Mouse (Mus musculus) heart, embryonic 13.5 days (tissue): Measurements from ENCODE around the gene Ppm1g. TPM values are rescaled to one million over a fixed set of nuclear protein-coding genes. Genes with fewer than 3 reads are reported as not detected.
A peak's percentile ranks its signal among the peaks of the same experiment; 100 is the strongest.

Experiments
- ATAC-seq: fragments of 200-750 bp; cut with Nextera tagmentation; 2 replicates; pipeline ENCODE4 v1.8.0; 2017; ENCODE audit warnings: moderate TSS enrichment; ENCODE audit not compliant: insufficient number of reproducible peaks, low FRiP score, low TSS enrichment; ENCODE audit errors: extremely low read depth
- H3K27ac ChIP-seq: fragments of 300-500 bp; sonication (generic); replicated peaks from 2 replicates; pipeline ENCODE4 v1.5.1; 2015; ENCODE audit warnings: moderate library complexity, mild to moderate bottlenecking, inconsistent platforms
- H3K27me3 ChIP-seq: fragments of 300-500 bp; sonication (generic); replicated peaks from 2 replicates; pipeline ENCODE4 v1.6.1; 2015; ENCODE audit warnings: mild to moderate bottlenecking, inconsistent platforms
- H3K36me3 ChIP-seq: fragments of 300-500 bp; sonication (generic); 2 replicates; pipeline ENCODE4 v1.6.1; 2015; ENCODE audit warnings: mild to moderate bottlenecking, inconsistent platforms
- H3K4me1 ChIP-seq: fragments of 300-500 bp; sonication (generic); 2 replicates; pipeline ENCODE4 v1.6.1; 2015; ENCODE audit warnings: inconsistent platforms
- H3K4me2 ChIP-seq: fragments of 300-500 bp; sonication (generic); 2 replicates; pipeline ENCODE4 v1.6.1; 2015; ENCODE audit warnings: inconsistent platforms, mild to moderate bottlenecking, moderate library complexity
- H3K4me3 ChIP-seq: fragments of 300-500 bp; sonication (generic); 2 replicates; pipeline ENCODE4 v1.5.1; 2015; ENCODE audit warnings: moderate library complexity, mild to moderate bottlenecking, inconsistent platforms
- H3K9ac ChIP-seq: fragments of 300-500 bp; sonication (generic); 2 replicates; pipeline ENCODE4 v1.6.1; 2015; ENCODE audit warnings: inconsistent platforms, mild to moderate bottlenecking, moderate library complexity
- H3K9me3 ChIP-seq: fragments of 300-500 bp; sonication (generic); 2 replicates; pipeline ENCODE4 v1.6.1; 2016; ENCODE audit warnings: inconsistent platforms
- WGBS: fragments of 180-500 bp; shearing (Covaris S2); methylation state at CpG from one replicate; pipeline ENCODE4 v1.1.7; 2015; ENCODE audit warnings: mixed read lengths; 5-methylcytosine and 5-hydroxymethylcytosine counted together
- polyA plus RNA-seq: library from polyadenylated mRNA; unstranded; fragments of >200 nt; fragmentation: Nextera tagmentation; extraction: Ambion mirVana; gene quantifications from 2 replicates; pipeline ENCODE4 v1.2.1, GENCODE M21; 2015

Ppm1g gene
- 101 and 107 TPM in 2 replicates for polyA plus RNA-seq

DNA sequence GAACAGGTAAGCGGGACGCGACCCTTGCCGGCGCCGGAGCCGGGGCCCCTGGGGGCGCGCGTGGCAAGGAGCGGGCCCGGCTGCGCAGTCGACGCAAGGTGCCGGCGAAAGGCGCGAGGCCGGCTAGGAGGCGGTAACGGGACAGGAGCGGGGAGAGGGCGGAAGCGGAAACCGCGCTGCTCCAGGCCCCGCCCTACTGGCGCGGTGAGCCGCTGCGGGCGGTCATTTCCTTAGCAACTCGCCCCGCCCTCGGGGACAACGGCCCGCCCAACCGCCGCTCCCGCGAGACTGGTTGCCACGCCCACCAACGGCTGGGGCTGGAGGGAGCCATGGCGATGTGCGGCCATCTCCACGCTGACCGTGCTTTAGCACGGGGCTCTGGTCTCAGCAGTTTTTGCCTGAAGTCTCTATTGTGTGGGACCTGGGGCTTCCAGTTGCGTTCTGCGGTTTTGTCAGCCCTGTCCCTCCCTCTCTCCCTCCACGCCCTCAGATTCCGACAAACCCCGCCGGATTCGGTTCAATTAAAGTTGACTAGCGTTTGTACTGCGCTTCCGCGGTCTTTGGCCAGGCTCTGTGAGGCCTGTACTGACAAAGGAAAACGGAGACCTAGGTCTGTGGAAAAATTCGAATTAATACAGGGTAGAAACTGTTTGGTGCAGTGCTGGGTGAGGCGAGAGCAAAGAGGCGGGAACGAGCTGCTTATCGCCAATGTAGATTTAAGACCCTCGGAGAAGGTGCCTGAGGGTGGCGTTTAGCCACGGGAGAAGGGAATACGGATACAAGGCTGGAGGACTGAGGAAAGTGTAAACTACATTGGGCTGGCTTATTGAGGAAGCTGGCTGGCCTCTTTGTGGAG, at the start of gene Ppm1g:
Gene Ppm1g (minus strand): TSS at position 240 of the 856 bp plus-strand sequence.
- Histone ChIP-seq H3K9me3 (no peaks in the 10 kb centered on the region), H3K27ac (peak within 1 kb of the TSS; percentile 95), H3K4me3 (peak within 1 kb of the TSS; percentile 97), H3K36me3 (0 out of 2 replicates have a peak, but pooled peaks cover 3% of the 10 kb centered on the region), H3K27me3 (no peaks in the 10 kb centered on the region), H3K9ac (peak within 1 kb of the TSS; percentile 97), H3K4me2 (peak within 1 kb of the TSS; percentile 90), H3K4me1 (peaks cover 29% of the 10 kb centered on the region)
- ATAC-seq, result peak; percentile 93
- WGBS, result under 1% methylated on average over 70 of the region's 70 CpGs

- Histone ChIP-seq H3K27ac (no peak overlapping the region), H3K4me1 (no peaks in the 10 kb centered on the region), H3K9ac (no peak overlapping the region), H3K4me3 (no peak overlapping the region), H3K9me3 (no peaks in the 10 kb centered on the region), H3K27me3 (no peaks in the 10 kb centered on the region), H3K36me3 (peaks cover 92% of the 10 kb centered on the region), H3K4me2 (no peak overlapping the region)
- WGBS, result 76% methylated on average over 6 of the region's 6 CpGs
- no peak for ATAC-seq
Observed at GRCm38 (mm10) chr5:31267686-31268085, 47.2 kb upstream of the Ppm1g start.

DNA sequence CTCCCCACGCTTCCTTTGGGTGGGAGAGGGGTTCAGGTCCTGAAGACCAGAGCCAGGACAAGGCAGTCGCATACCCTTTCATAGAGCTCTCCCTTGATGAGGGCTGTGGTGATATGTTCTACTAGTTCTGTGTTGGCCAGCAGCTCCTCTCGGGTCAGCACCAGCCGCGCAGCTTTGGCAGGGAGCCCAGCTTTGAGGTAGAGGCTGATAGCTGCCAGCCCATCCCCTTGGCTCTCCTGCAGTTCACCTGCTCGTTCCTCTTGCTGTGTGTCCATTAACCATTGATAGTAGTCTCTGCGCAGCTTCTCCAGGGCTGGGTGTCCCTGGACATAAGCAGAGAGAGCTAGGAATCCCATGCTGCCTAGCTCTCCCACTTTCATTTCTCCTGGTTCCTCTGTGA, 45.6 kb upstream of the Ppm1g start:
- Histone ChIP-seq H3K9ac (no peak overlapping the region), H3K36me3 (peaks cover 95% of the 10 kb centered on the region)

DNA sequence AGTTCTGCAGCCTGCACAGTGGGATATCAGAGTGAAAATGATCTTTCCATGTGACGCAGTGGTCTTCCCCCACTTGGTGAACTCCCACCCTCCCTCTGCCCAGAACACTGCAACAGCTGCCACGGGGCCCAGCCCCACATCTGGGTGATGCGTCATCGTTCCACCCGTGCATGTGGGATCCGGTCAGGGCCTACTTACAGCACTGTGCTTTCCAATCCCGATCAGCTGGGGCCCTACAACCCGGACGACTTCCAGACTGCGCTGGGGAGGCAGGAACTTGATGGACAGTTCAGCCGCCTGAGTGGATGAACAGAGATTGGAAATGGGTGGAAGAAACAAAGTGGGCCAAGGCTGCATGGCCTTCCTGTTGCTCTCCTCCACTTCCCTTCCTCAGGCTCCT, 37.1 kb upstream of the Ppm1g start:
- H3K27ac ChIP-seq, result no peak overlapping the region
- H3K4me3 ChIP-seq, result no peak overlapping the region
- no peak overlapping the region for H3K9ac ChIP-seq
- H3K27me3 ChIP-seq, result no peaks in the 10 kb centered on the region
- 87% methylated on average over 11 of the region's 11 CpGs for WGBS
- no peak for ATAC-seq
- H3K4me2 ChIP-seq, result no peak overlapping the region
- H3K4me1 ChIP-seq, result peaks cover 18% of the 10 kb centered on the region
- H3K36me3 ChIP-seq, result peaks cover 92% of the 10 kb centered on the region
- no peaks in the 10 kb centered on the region for H3K9me3 ChIP-seq

More for the DNA sequence above, 45.6 kb upstream of the Ppm1g start:
- Histone ChIP-seq H3K4me3 (no peak overlapping the region), H3K9me3 (no peaks in the 10 kb centered on the region), H3K27me3 (no peaks in the 10 kb centered on the region), H3K4me2 (no peak overlapping the region), H3K27ac (no peak overlapping the region), H3K4me1 (no peaks in the 10 kb centered on the region)
- 72% methylated on average over 7 of the region's 7 CpGs for WGBS
- no peak for ATAC-seq

- no peaks in the 10 kb centered on the region for H3K27me3 ChIP-seq
- H3K36me3 ChIP-seq, result peaks cover 92% of the 10 kb centered on the region
- no peak overlapping the region for H3K4me2 ChIP-seq
- H3K27ac ChIP-seq, result no peak overlapping the region
- 79% methylated on average over 2 of the region's 2 CpGs for whole genome bisulfite sequencing
- H3K9ac ChIP-seq, result no peak overlapping the region
- H3K4me1 ChIP-seq, result peaks cover 29% of the 10 kb centered on the region
- no peaks in the 10 kb centered on the region for H3K9me3 ChIP-seq
- no peak overlapping the region for H3K4me3 ChIP-seq
- ATAC-seq, result no peak
Observed at GRCm38 (mm10) chr5:31255971-31256370, 35.5 kb upstream of the Ppm1g start.

DNA sequence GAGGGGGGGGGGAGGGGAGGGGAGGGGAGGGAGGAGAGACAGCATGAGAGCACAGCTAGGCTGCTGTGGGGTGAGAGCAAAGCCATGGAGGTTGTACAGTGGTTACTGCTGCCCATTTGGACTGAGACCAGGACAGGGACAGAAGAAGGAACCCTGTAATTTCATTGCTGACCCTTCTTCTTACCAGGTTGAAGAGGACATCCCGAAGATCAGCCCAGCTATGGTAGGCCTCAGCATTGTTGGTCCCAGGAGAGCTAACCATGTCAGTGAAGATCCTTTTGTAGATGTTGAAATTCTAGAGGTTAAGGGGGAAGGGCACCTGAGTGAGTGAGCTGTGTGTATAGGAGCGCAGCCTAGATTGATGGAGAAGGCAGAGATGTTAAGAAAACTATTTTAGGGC, 34.9 kb upstream of the Ppm1g start:
- Histone ChIP-seq H3K4me1 (peaks cover 35% of the 10 kb centered on the region), H3K27ac (no peak overlapping the region), H3K36me3 (peaks cover 92% of the 10 kb centered on the region), H3K9ac (no peak overlapping the region), H3K27me3 (no peaks in the 10 kb centered on the region), H3K9me3 (no peaks in the 10 kb centered on the region), H3K4me3 (no peak overlapping the region), H3K4me2 (no peak overlapping the region)
- 88% methylated on average over 2 of the region's 2 CpGs for WGBS
- no peak for ATAC-seq

- ATAC-seq, result no peak
- no peaks in the 10 kb centered on the region for H3K9me3 ChIP-seq
- 72% methylated on average over 8 of the region's 8 CpGs for WGBS
- no peak overlapping the region for H3K4me3 ChIP-seq
- H3K9ac ChIP-seq, result peak overlapping the region; percentile 21; the same call in 1 of the 2 replicates
- peaks cover 38% of the 10 kb centered on the region for H3K4me1 ChIP-seq
- no peak overlapping the region for H3K4me2 ChIP-seq
- H3K27ac ChIP-seq, result peak overlapping the region; percentile 56; the same call in 1 of the 2 replicates
- H3K36me3 ChIP-seq, result peaks cover 92% of the 10 kb centered on the region
- no peaks in the 10 kb centered on the region for H3K27me3 ChIP-seq
Observed at GRCm38 (mm10) chr5:31254901-31255300, 34.4 kb upstream of the Ppm1g start.

DNA sequence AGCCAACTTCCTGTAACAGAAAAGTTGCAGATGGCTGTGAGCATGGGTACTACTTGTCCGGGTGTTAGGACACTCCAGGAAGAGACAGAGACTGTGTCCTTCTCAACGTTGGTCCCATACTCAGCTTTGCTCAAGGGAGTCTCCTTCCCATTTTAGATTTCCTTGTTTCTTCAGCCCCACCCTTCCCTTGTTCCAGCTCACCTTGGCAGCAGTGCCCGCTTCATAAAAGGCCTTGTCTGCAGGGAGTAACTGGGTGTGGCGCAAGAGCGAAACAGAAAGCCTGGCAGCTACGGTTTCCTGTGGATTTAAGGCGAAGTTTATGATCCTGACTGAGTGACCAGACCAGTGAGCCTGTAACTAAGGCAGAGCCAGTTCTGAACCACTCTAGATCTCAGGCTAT, 34.0 kb upstream of the Ppm1g start:
- no peak overlapping the region for H3K4me3 ChIP-seq
- H3K9ac ChIP-seq, result peak overlapping the region; percentile 21; the same call in 1 of the 2 replicates
- 69% methylated on average over 7 of the region's 7 CpGs for WGBS
- H3K9me3 ChIP-seq, result no peaks in the 10 kb centered on the region
- H3K4me2 ChIP-seq, result no peak overlapping the region
- H3K4me1 ChIP-seq, result peaks cover 42% of the 10 kb centered on the region
- H3K27me3 ChIP-seq, result no peaks in the 10 kb centered on the region
- peak overlapping the region; percentile 56 for H3K27ac ChIP-seq
- ATAC-seq, result no peak
- peaks cover 92% of the 10 kb centered on the region for H3K36me3 ChIP-seq

- peak overlapping the region; percentile 21; the same call in 1 of the 2 replicates for H3K9ac ChIP-seq
- ATAC-seq, result no peak
Observed at GRCm38 (mm10) chr5:31253806-31254205, 33.3 kb upstream of the Ppm1g start.

DNA sequence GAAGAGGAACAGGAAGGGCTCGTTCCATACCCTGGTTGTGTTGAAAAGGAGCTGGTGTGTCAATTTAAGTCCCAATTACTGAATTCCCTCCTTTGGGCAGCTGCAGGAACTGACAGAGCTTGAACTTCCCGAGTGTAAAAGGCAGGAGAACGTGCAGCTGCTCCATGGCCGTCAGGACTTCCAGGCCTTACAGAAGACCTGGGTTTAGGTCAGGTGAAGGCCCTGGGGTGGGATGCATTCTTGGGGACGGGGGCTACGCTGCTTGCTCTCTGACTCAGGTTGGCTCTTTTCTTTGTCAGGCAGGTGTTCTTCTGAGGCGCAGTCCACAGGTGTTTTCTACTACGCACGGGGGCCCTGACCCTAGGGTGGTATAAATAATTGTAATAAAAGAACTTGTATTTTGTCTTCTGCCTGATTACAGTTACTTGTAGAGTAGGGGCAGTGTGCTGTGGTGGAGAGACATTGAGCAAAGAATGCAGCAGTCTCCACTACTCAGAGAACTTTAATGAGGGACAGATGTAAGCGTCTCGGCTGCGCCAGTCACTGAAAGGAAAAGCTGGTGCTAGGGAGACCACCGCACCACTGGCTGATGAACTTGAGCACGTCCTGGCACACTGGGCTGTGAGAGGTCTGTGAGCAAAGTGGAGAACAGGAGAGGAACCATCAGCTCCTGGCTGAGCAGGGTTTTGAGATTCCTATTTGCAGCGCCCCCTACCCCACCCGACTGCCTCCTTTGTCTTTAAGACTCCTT, 32.5 kb upstream of the Ppm1g start:
- H3K9me3 ChIP-seq, result no peaks in the 10 kb centered on the region
- H3K27ac ChIP-seq, result 0 out of 2 replicates have a peak overlapping the region, but pooled peaks have one; percentile 56
- H3K36me3 ChIP-seq, result peaks cover 92% of the 10 kb centered on the region
- ATAC-seq, result no peak
- no peaks in the 10 kb centered on the region for H3K27me3 ChIP-seq
- no peak overlapping the region for H3K9ac ChIP-seq
- WGBS, result 83% methylated on average over 16 of the region's 16 CpGs
- peaks cover 48% of the 10 kb centered on the region for H3K4me1 ChIP-seq
- H3K4me2 ChIP-seq, result peak overlapping the region; percentile 68; the same call in 1 of the 2 replicates
- H3K4me3 ChIP-seq, result no peak overlapping the region

More at GRCm38 (mm10) chr5:31253806-31254205, 33.3 kb upstream of the Ppm1g start:
- peaks cover 92% of the 10 kb centered on the region for H3K36me3 ChIP-seq
- no peak overlapping the region for H3K4me3 ChIP-seq
- H3K9me3 ChIP-seq, result no peaks in the 10 kb centered on the region
- H3K27ac ChIP-seq, result peak overlapping the region; percentile 56
- WGBS, result 70% methylated on average over 8 of the region's 8 CpGs
- no peaks in the 10 kb centered on the region for H3K27me3 ChIP-seq
- peaks cover 48% of the 10 kb centered on the region for H3K4me1 ChIP-seq
- 0 out of 2 replicates have a peak overlapping the region, but pooled peaks have one; percentile 5 for H3K4me2 ChIP-seq

GRCm38 (mm10) chr5:31252151-31252550, 31.7 kb upstream of the Ppm1g start:
- H3K9ac ChIP-seq, result peak overlapping the region; percentile 69
- H3K4me2 ChIP-seq, result peak overlapping the region; percentile 68
- H3K27me3 ChIP-seq, result no peaks in the 10 kb centered on the region
- H3K4me1 ChIP-seq, result peaks cover 48% of the 10 kb centered on the region
- no peaks in the 10 kb centered on the region for H3K9me3 ChIP-seq
- ATAC-seq, result no peak
- 57% methylated on average over 10 of the region's 10 CpGs for WGBS
- no peak overlapping the region for H3K27ac ChIP-seq
- H3K4me3 ChIP-seq, result peak overlapping the region; percentile 48
- peaks cover 92% of the 10 kb centered on the region for H3K36me3 ChIP-seq
